Mouse (Mus musculus) embryonic stem cell, embryonic (primary cell): Measurements from ENCODE around the gene Mesp1.

Experiments used
- CTCF ChIA-PET, 4 experiments: fragments of 300-600 bp in 2 of 4; fragments of 350-600 bp in 2 of 4; sonication (Branson Sonifier 250); formaldehyde crosslinking; loops; one replicate each; lab custom pipeline; 2022; ENCODE audit warnings: inconsistent platforms in 2 of 4; lab: Charles Lee
- POLR2A ChIA-PET, 4 experiments: fragments of 300-600 bp in 2 of 4; fragments of 350-600 bp in 2 of 4; sonication (Branson Sonifier 250); formaldehyde crosslinking; loops; one replicate each; lab custom pipeline; 2022; ENCODE audit warnings: antibody characterized with exemption in 4 of 4, inconsistent platforms in 1 of 4; lab: Charles Lee

The Mesp1 gene

DNA sequence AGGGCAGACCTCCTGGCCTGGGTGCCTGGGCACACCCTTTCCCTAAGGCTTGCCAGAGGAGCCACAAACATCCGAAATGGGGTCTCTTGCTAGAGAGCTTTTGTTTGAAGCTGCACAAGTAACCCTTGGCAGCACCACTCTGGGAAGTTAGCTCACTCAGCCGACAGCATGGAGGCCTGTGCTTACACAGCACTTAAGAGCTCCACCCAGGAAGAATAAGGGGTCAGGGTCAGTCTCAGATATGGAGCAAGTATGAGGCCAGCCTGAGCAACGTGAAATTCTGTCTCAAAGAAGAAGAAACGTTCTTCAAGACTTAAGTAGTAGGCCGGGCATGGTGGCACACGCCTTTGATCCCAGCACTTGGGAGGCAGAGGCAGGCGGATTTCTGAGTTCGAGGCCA, 31.5 kb downstream of the Mesp1 start:
- CTCF ChIA-PET: interaction anchor here in 2 of 4 experiments (0.6 to 1.0 kb wide), 3 partner anchors 19 to 187 kb away, joined by 3 to 6 read pairs (median 3); no protein-coding TSS in a partner anchor
- POLR2A ChIA-PET: interaction anchor here in 1 of 4 experiments (0.5 to 0.7 kb wide), 2 partner anchors 100 to 1812 kb away, joined by 3 to 6 read pairs; no protein-coding TSS in a partner anchor

DNA sequence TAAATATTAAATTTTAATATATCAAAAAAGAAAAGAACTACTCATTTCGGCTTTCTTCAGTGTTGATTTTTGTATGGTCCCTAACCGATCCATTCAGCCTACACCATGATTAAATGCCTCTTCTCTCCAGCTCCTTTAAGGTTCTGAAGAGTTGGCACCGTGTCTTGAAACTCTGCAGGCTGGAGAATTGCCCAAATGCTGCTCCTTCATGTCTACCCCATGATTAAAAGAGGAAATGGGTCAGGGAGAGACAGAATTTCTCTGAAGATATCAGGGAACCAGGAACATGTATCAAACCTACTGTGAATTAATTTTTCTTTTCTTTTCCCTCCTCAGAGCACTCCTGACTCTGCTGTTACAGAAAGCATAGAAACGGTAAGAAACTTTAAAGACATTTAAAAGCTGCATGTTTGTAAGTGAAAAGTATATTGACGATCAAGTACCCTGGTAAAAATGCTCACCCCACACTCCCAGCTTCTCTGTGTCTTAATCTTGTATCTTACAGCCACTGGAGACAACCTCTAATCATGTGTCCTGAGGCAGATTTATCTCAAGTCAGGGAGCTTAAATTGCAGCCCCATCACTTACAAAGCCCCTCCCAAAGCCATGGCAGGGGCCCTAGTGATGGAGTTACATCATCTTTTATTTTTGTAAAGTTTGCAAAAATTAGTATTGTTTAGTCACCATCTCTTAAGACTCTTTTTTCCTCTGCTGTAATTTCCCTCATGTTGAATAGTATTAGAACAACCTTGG, 32.3 kb downstream of the Mesp1 start:
- CTCF ChIA-PET: interaction anchor here in 2 of 4 experiments (0.6 to 1.0 kb wide), 2 partner anchors 153 to 186 kb away, joined by 3 to 6 read pairs; no protein-coding TSS in a partner anchor
- POLR2A ChIA-PET: interaction anchor here in 1 of 4 experiments (0.5 kb wide), 1 partner anchor 100 kb away, joined by 6 read pairs; no protein-coding TSS in a partner anchor

DNA sequence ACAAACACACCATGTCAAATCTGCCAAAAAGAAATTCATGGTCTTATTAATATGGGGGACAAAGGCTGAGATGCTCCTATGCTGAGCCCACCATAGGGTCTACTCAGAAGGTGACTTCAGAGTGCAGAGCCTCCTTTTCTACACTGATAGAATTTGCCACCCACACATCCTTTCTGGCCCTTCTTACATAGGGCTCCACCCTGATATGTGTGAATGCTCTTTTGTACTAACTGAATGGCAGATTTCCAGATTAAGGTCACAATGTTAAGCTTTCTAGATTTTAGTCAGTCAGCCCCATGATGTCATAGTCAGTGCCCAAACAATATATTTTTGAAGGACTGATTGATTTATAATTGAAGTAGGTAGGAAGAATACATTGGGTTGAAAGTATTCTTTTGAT, 33.8 kb downstream of the Mesp1 start:
- ChIA-PET CTCF (interaction anchor here in 2 of 4 experiments (0.5 to 0.9 kb wide), 2 partner anchors 155 to 184 kb away, joined by 3 read pairs; no protein-coding TSS in a partner anchor), POLR2A (interaction anchor here in 2 of 4 experiments (0.9 to 1.6 kb wide), 3 partner anchors 8 to 13 kb away, joined by 4 read pairs; no protein-coding TSS in a partner anchor)

DNA sequence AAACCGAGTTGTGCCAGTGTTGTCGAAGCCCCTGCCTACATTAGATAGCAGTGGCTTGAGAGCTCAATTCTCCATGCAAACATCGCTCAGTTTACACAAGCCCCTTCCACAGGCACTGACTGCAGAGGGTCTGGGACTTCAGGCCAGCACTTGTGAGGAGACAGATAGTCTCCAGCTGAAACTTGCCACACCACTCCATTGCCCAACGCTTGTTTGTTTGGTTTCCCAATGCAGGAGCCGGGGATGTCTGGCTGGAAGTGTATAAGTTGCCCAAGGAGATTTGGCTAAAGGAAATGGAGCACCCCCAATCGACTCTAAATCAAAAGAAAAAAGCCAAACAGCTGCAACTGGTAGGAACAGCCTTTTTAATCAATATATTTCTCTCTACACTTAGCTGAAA, 35.4 kb downstream of the Mesp1 start:
- POLR2A ChIA-PET: interaction anchor here in 1 of 4 experiments (1.6 kb wide), 1 partner anchor 10 kb away, joined by 4 read pairs; no protein-coding TSS in a partner anchor
- CTCF ChIA-PET: interaction anchor here in 3 of 4 experiments (0.6 to 1.5 kb wide), 3 partner anchors 30 to 262 kb away, joined by 3 to 7 read pairs (median 6); no protein-coding TSS in a partner anchor

DNA sequence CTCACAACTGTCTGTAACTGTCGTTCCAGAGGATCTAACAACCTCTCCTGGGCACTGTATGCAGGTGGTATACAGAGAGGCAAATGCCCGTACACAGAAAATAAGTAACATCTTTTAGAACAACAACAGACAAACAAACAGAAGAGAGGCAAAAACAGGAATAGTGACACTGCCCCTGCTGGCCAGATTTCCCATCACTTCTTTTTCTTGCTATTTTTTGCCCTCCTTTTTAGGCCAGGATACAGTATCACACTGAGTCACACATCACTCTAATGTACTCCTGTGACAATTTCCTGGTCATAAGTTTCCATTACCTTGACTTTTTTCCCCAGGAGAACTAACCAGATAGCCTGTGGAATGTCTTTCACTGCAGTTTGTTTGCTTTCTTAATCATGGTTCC, 37.3 kb downstream of the Mesp1 start:
- ChIA-PET POLR2A (interaction anchor here in 1 of 4 experiments (0.5 kb wide), 1 partner anchor 110 kb away, joined by 3 read pairs; no protein-coding TSS in a partner anchor), CTCF (interaction anchor here in 2 of 4 experiments (0.8 to 1.4 kb wide), 3 partner anchors 9 to 29 kb away, joined by 3 to 4 read pairs (median 3); no protein-coding TSS in a partner anchor)

DNA sequence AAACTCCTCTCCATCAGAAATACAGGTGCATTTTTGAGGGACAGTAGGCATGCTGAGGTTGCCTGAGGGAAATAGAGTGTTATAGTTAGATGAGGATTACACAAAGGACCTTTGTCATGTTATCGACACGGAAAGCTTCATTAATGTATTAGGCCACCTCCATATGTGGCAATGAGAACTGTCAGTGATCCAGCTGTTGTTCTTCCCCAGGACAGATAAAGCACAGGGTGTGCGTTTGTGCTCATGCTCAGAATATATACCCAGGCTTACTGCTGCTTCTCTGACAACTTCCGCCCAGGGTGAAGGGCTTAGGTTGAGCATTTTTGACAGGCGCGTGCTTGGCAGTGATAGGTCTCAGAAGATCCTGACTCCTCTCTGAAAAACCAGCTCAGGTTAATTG, 44.1 kb downstream of the Mesp1 start:
- CTCF ChIA-PET: interaction anchor here in 2 of 4 experiments (0.6 to 1.5 kb wide), 3 partner anchors 20 to 276 kb away, joined by 3 to 4 read pairs (median 3); no protein-coding TSS in a partner anchor

DNA sequence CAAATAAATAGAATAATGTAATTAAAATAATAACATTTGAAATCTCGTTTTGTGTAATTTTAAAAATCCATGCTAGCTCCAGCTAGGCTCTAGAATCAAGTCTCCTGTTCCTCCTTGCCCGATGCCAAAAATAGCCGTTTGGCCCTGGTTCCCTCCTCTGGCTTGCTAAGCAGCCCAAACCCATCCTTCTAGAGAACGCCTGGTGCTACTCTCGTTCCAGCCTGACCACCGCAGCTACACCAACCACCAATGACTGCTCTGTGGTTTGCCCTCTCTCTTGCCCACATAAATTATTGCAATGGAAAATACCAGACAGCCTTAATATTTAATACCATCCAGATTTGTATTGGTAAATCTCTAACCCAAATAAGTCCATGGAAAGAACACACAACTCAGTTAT, 45.9 kb downstream of the Mesp1 start:
- ChIA-PET POLR2A (no interaction called here), CTCF (interaction anchor here in 2 of 4 experiments (1.3 to 1.4 kb wide), 2 partner anchors 18 to 20 kb away, joined by 4 read pairs; no protein-coding TSS in a partner anchor)

More for the DNA sequence above, 44.1 kb downstream of the Mesp1 start:
- POLR2A ChIA-PET: interaction anchor here in 1 of 4 experiments (1.8 kb wide), 1 partner anchor 366 kb away, joined by 4 read pairs; the partner anchor contains the start of gene Idh2

DNA sequence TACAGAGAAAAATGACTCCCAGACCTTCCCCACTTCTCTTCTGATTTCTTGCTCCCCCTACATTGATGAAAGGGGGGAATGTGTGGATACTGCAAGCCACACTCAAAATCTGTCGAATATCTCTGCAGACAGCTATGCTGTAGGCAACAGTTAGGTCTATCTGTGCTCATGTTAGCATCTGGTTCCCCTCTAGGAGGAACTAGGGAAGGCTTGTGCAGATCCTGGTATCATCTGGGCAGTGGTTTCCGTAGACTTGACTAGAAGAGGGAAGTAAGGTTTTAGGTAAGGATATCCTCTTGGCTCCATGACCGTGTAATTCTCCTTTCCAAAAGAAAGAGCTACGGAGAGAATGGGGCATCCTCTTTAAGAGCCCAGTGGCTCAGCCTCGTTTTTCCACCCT, 49.0 kb downstream of the Mesp1 start:
- CTCF ChIA-PET: interaction anchor here (0.6 to 3.4 kb wide), 5 partner anchors 16 to 446 kb away, joined by 3 to 32 read pairs (median 3); no protein-coding TSS in a partner anchor
- POLR2A ChIA-PET: interaction anchor here in 2 of 4 experiments (0.6 to 1.5 kb wide), 3 partner anchors 59 to 737 kb away, joined by 3 to 6 read pairs (median 4); no protein-coding TSS in a partner anchor

DNA sequence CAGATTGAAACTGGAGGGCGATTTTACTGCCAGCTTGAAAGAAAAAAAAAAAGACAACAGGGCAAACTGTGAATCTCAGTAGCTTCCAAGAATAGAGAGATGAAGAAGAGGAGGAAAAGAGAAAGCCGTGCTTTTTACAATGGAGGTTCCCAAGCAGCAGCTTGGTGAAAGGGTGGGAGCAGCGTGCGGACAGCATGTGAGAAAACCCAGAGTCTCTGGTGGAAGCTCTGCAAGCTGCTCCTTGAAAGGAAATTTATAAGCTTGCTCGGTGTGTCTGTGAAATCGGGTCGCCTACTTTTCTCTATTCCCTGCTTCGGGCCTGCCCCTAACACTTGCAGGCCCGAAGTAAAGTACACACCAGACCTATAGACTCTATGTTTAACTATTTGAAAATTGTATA, 49.5 kb downstream of the Mesp1 start:
- CTCF ChIA-PET: interaction anchor here (0.6 to 3.4 kb wide), 7 partner anchors 16 to 486 kb away, joined by 3 to 32 read pairs (median 3); no protein-coding TSS in a partner anchor
- POLR2A ChIA-PET: interaction anchor here in 3 of 4 experiments (0.6 to 1.5 kb wide), 6 partner anchors 20 to 738 kb away, joined by 3 to 9 read pairs (median 4); no protein-coding TSS in a partner anchor

DNA sequence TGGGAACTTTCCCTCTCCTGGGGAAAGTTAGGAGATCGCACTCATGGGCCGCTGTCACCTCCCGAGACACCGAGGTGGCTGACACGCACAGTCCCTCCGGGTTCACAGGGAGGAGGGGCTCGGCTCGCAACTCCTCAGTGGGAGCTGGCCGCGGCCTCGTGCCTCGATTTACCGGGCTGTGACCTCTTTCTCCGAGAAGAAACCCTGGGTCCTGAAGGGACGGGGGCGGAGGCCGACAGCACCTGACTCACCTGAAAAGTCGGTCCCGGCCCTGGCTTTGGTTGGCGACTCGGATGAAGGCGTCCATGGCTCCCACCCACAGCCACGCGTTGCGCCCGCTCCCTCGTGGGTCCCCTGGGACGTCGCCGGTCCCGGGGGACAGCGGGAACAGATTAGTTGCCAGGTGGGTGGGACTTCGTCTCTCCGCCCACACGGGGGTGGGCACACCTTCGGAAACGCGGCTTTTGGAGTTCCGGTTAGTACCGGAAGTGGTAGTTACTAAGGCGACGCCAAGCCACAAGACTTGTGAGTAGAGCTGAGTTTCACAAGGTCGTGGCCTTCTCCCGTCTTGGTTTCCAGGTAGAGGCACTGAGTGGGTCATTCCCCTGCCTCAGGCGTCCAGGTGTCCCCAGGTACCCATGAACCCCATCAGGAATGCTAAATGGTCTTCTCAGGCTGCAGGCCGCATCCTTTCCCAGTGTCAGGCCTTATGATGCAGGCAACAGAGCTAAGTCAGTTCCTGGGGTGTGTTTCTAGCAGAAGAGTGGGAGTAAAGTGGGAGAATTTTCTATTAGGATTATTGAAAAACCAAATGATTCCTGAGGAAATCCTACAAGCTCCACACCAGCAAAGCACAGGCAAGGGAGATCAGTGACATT, 50.7 kb downstream of the Mesp1 start, which contains the start of the genes Pex11a and Wdr93:
TSS of gene Pex11a (minus strand) at position 473 of the 878 bp plus-strand sequence.
TSS of gene Wdr93 (plus strand) at position 505 of the 878 bp plus-strand sequence.
- ChIA-PET CTCF (interaction anchor here (0.6 to 3.4 kb wide), 12 partner anchors 12 to 758 kb away, joined by 3 to 32 read pairs (median 3); no protein-coding TSS in a partner anchor), POLR2A (interaction anchor here in 3 of 4 experiments (0.7 to 1.8 kb wide), 10 partner anchors 11 to 554 kb away, joined by 3 to 6 read pairs (median 4); no protein-coding TSS in a partner anchor)

DNA sequence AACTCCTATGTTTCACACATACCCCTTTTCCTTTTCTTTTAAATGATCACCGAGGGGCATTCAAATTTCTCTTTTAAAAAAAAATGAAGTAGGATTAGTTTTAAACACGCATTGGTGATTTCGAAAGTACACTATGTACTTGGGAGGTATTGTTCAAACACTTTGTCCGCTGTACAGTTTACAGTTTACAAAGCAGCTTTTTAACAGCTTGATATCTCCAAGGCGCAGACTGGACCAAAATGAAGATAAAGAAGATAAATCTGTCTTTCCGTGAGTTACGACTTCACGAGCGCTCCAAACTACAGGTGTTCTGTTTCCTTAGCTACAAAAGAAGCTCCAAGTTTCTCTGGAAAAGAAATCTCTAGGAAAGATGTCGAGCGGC, 51.3 kb downstream of the Mesp1 start:
- ChIA-PET CTCF (interaction anchor here in 3 of 4 experiments (0.8 to 3.4 kb wide), 5 partner anchors 11 to 274 kb away, joined by 3 to 32 read pairs (median 4); no protein-coding TSS in a partner anchor), POLR2A (interaction anchor here in 2 of 4 experiments (1.1 to 1.8 kb wide), 4 partner anchors 11 to 232 kb away, joined by 3 to 6 read pairs (median 4); no protein-coding TSS in a partner anchor)
